Mouse (Mus musculus): Measurements from ENCODE around the gene Lemd2. TPM values are rescaled to one million over a fixed set of nuclear protein-coding genes. Genes with fewer than 3 reads are reported as not detected.

The Lemd2 gene
- polyA plus RNA-seq, 1 experiment: 72.1 TPM

DNA sequence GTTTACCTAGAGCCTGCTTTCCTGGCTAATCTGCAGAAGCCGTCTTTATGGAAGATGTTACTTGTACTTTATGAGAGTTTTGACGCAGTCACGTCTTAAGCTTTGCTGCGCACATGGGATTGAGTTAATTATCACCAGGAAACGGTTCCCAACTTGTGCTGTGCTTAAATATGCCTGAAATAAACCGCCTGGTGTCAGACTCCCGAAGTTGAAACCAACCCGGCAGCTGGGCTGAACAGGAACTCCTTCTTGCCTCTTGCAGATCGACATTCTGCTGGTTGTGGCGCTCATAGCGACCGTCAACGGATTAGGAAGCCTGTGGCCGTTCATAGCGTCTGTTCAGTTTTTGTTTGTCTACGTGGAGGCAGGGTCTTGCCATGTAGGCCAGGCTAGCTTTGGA lies 17.3 kb upstream of the Lemd2 start:
- no peak overlapping the region for H3K4me2 ChIP-seq (ENCODE audit: low read depth)
- TF ChIP-seq REST (IDR thresholded peaks at IDR 0.05; ENCODE audit: insufficient read depth, insufficient read length) (no peak), MYOD1 (IDR thresholded peaks at IDR 0.05; ENCODE audit: control insufficient read depth in 1 of 3, insufficient read length in 2 of 3, low read depth in 2 of 3) (no peak), POLR2AphosphoS2 (IDR thresholded peaks at IDR 0.05; ENCODE audit: insufficient read length, low read depth) (no peak), TCF12 (IDR thresholded peaks at IDR 0.05; ENCODE audit: insufficient read depth, poor library complexity, severe bottlenecking) (no peak), MAX (IDR thresholded peaks at IDR 0.05; ENCODE audit: low read depth) (no peak), CEBPB (IDR thresholded peaks at IDR 0.05; ENCODE audit: insufficient read depth, poor library complexity, severe bottlenecking) (no peak), MYOG (IDR thresholded peaks at IDR 0.05; ENCODE audit: control insufficient read depth in 1 of 3, insufficient read depth in 1 of 3, insufficient read length in 2 of 3, low read depth in 2 of 3) (no peak)
- no peaks in the 10 kb centered on the region for H3K79me2 ChIP-seq (ENCODE audit: control insufficient read depth, insufficient read depth)
- peaks cover 39% of the 10 kb centered on the region for H3K27me3 ChIP-seq (ENCODE audit: control insufficient read depth, insufficient read depth, insufficient read length)
- no peak overlapping the region for H3ac ChIP-seq (ENCODE audit: control insufficient read depth, insufficient read length)
- H3K4me3 ChIP-seq: no peak overlapping the region
- no peaks in the 10 kb centered on the region for H3K36me3 ChIP-seq (ENCODE audit: control insufficient read depth, insufficient read depth)

DNA sequence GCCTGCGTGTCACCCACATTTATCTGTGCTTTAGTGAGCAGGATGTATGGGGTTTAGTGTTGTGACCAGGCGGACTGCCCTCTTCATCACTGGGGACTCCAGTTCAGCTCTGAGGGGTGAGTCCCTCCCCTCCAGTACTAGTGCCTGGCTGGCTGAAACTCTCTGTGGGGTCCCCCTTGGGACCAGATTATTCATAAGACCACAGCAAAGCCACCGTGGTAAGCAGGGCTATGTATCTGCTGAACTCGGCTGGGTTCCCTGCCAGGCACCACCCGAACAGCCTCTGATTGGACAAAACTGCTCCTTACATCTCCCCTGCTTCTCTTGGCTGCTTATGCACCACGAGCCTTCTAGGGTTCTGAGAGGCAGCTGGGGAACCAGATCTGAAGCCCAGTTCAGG lies 14.6 kb upstream of the Lemd2 start:
- Histone ChIP-seq H3K4me3 (no peak overlapping the region), H3ac (ENCODE audit: control insufficient read depth, insufficient read length) (no peak overlapping the region), H3K27me3 (ENCODE audit: control insufficient read depth, insufficient read depth, insufficient read length) (peaks cover 15% of the 10 kb centered on the region), H3K79me2 (ENCODE audit: control insufficient read depth, insufficient read depth) (no peaks in the 10 kb centered on the region), H3K4me2 (ENCODE audit: low read depth) (no peak overlapping the region), H3K36me3 (ENCODE audit: control insufficient read depth, insufficient read depth) (no peaks in the 10 kb centered on the region)
- TF ChIP-seq MAX (IDR thresholded peaks at IDR 0.05; ENCODE audit: low read depth) (no peak), MYOG (IDR thresholded peaks at IDR 0.05; ENCODE audit: control insufficient read depth in 1 of 3, insufficient read depth in 1 of 3, insufficient read length in 2 of 3, low read depth in 2 of 3) (no peak), CEBPB (IDR thresholded peaks at IDR 0.05; ENCODE audit: insufficient read depth, poor library complexity, severe bottlenecking) (no peak), MYOD1 (IDR thresholded peaks at IDR 0.05; ENCODE audit: control insufficient read depth in 1 of 3, insufficient read length in 2 of 3, low read depth in 2 of 3) (no peak), E2F4 (IDR thresholded peaks at IDR 0.05; ENCODE audit: insufficient read depth) (no peak), SRF (IDR thresholded peaks at IDR 0.05; ENCODE audit: control insufficient read depth, insufficient read length, low read depth) (no peak), TCF3 (IDR thresholded peaks at IDR 0.05; ENCODE audit: insufficient read length, low read depth) (no peak), POLR2AphosphoS2 (IDR thresholded peaks at IDR 0.05; ENCODE audit: insufficient read length, low read depth) (no peak), REST (IDR thresholded peaks at IDR 0.05; ENCODE audit: insufficient read depth, insufficient read length) (no peak), USF1 (IDR thresholded peaks at IDR 0.05; ENCODE audit: low read depth) (no peak), POLR2A (IDR thresholded peaks at IDR 0.05; ENCODE audit: insufficient read length, low read depth) (no peak), TCF12 (IDR thresholded peaks at IDR 0.05; ENCODE audit: insufficient read depth, poor library complexity, severe bottlenecking) (no peak)

DNA sequence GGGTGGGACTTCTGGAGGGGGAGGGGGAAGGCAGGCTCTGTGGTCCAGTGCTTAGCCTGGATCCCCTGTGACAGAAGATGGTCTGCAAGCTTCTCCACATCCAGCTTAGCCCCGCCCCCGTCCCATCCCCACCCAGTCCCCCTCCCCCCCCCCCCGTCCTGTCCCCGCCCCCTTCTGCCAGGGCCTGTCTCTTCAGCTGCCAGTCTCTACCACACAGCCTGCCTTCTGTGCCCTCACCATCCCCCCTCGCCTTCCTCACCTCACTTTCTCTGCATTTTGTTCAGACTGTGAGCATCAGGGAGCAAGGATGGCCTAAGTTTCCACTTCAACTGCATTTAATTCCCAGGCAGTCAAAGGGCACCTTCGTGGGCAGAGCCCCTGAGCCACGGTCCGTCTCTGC lies 14.1 kb upstream of the Lemd2 start:
- TF ChIP-seq REST (IDR thresholded peaks at IDR 0.05; ENCODE audit: insufficient read depth, insufficient read length): no peak
- no peak for TF ChIP-seq E2F4 (IDR thresholded peaks at IDR 0.05; ENCODE audit: insufficient read depth)
- TF ChIP-seq TCF3 (IDR thresholded peaks at IDR 0.05; ENCODE audit: insufficient read length, low read depth): no peak
- no peak for TF ChIP-seq TCF12 (IDR thresholded peaks at IDR 0.05; ENCODE audit: insufficient read depth, poor library complexity, severe bottlenecking)
- no peak for TF ChIP-seq MYOG (IDR thresholded peaks at IDR 0.05; ENCODE audit: control insufficient read depth in 1 of 3, insufficient read depth in 1 of 3, insufficient read length in 2 of 3, low read depth in 2 of 3)
- no peak for TF ChIP-seq POLR2AphosphoS2 (IDR thresholded peaks at IDR 0.05; ENCODE audit: insufficient read length, low read depth)
- TF ChIP-seq MYOD1 (IDR thresholded peaks at IDR 0.05; ENCODE audit: control insufficient read depth in 1 of 3, insufficient read length in 2 of 3, low read depth in 2 of 3): no peak
- no peak for TF ChIP-seq POLR2A (IDR thresholded peaks at IDR 0.05; ENCODE audit: insufficient read length, low read depth)
- TF ChIP-seq USF1 (IDR thresholded peaks at IDR 0.05; ENCODE audit: low read depth): no peak
- TF ChIP-seq SRF (IDR thresholded peaks at IDR 0.05; ENCODE audit: control insufficient read depth, insufficient read length, low read depth): no peak
- Histone ChIP-seq H3K4me2 (ENCODE audit: low read depth) (no peak overlapping the region), H3K4me3 (no peak overlapping the region), H3ac (ENCODE audit: control insufficient read depth, insufficient read length) (no peak overlapping the region), H3K27me3 (ENCODE audit: control insufficient read depth, insufficient read depth, insufficient read length) (peaks cover 12% of the 10 kb centered on the region), H3K36me3 (ENCODE audit: control insufficient read depth, insufficient read depth) (no peaks in the 10 kb centered on the region), H3K79me2 (ENCODE audit: control insufficient read depth, insufficient read depth) (no peaks in the 10 kb centered on the region)

DNA sequence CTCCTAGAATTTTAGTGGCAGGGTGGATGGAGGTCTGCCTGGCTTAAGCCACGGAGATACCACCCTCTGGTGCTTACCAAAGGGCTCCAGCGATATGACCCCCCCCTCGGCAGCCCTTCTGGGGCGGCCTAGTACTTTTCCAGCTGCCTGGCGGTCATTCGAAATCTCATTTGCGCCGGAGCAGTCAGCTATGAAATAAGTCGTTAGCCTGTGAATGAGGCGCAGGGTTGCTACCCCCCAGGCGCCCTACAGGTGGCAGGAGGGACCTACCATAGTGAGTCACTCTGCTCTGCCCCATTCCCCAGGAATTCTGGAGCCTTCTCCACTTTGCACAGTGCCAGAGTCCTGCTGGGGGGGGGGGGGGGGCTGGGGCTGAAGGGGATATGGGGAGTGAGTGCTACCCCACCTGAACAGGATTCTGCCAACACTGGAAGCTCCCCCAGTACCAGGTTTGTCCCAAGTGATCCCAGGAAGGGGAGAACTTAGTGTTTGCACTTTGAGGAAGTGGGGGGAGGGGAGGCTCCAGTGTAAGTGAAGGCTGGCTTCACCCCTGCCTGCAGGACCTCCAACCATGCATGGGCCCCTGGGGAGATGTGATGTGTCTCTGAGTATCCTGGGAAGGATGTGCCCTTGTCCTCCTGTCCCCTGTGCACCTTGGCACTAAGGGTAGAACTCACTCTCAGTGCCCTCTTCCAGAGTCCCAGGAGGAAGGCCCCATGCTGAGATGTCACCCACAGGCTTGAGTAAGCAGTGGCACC lies 8.7 kb upstream of the Lemd2 start:
- Histone ChIP-seq H3K79me2 (ENCODE audit: control insufficient read depth, insufficient read depth) (no peaks in the 10 kb centered on the region), H3K36me3 (ENCODE audit: control insufficient read depth, insufficient read depth) (no peaks in the 10 kb centered on the region), H3K4me2 (ENCODE audit: low read depth) (no peak overlapping the region), H3K4me3 (no peak overlapping the region), H3K27me3 (ENCODE audit: control insufficient read depth, insufficient read depth, insufficient read length) (no peaks in the 10 kb centered on the region), H3ac (ENCODE audit: control insufficient read depth, insufficient read length) (no peak overlapping the region)
- TF ChIP-seq MYOG (IDR thresholded peaks at IDR 0.05; ENCODE audit: control insufficient read depth in 1 of 3, insufficient read depth in 1 of 3, insufficient read length in 2 of 3, low read depth in 2 of 3) (no peak), MYOD1 (IDR thresholded peaks at IDR 0.05; ENCODE audit: control insufficient read depth in 1 of 3, insufficient read length in 2 of 3, low read depth in 2 of 3) (no peak), MAX (IDR thresholded peaks at IDR 0.05; ENCODE audit: low read depth) (no peak), USF1 (IDR thresholded peaks at IDR 0.05; ENCODE audit: low read depth) (no peak), POLR2AphosphoS2 (IDR thresholded peaks at IDR 0.05; ENCODE audit: insufficient read length, low read depth) (no peak), TCF12 (IDR thresholded peaks at IDR 0.05; ENCODE audit: insufficient read depth, poor library complexity, severe bottlenecking) (no peak), POLR2A (IDR thresholded peaks at IDR 0.05; ENCODE audit: insufficient read length, low read depth) (no peak), SRF (IDR thresholded peaks at IDR 0.05; ENCODE audit: control insufficient read depth, insufficient read length, low read depth) (no peak), CEBPB (IDR thresholded peaks at IDR 0.05; ENCODE audit: insufficient read depth, poor library complexity, severe bottlenecking) (no peak), REST (IDR thresholded peaks at IDR 0.05; ENCODE audit: insufficient read depth, insufficient read length) (no peak), TCF3 (IDR thresholded peaks at IDR 0.05; ENCODE audit: insufficient read length, low read depth) (no peak), E2F4 (IDR thresholded peaks at IDR 0.05; ENCODE audit: insufficient read depth) (no peak)
